Mouse (Mus musculus) stomach, embryonic 15.5 days (tissue): ENCODE data around the gene Ssbp3. TPM values are rescaled to one million over a fixed set of nuclear protein-coding genes. Genes with fewer than 3 reads are reported as not detected.

Source experiments
- ATAC-seq: fragments of 200-750 bp; cut with Nextera tagmentation; 2 replicates; pipeline ENCODE4 v1.8.0; 2017; ENCODE audit warnings: low read depth, moderate number of reproducible peaks, moderate TSS enrichment; ENCODE audit not compliant: insufficient read depth, low FRiP score
- H3K27ac ChIP-seq: fragments of 300-500 bp; sonication (generic); 2 replicates; pipeline ENCODE4 v1.5.1; 2015; ENCODE audit warnings: mild to moderate bottlenecking, inconsistent platforms
- H3K27me3 ChIP-seq: fragments of 300-500 bp; sonication (generic); replicated peaks from 2 replicates; pipeline ENCODE4 v1.6.1; 2015; ENCODE audit warnings: inconsistent platforms
- H3K36me3 ChIP-seq: fragments of 300-500 bp; sonication (generic); 2 replicates; pipeline ENCODE4 v1.6.1; 2015; ENCODE audit warnings: inconsistent platforms
- H3K4me1 ChIP-seq: fragments of 300-500 bp; sonication (generic); 2 replicates; pipeline ENCODE4 v1.6.1; 2015; ENCODE audit warnings: inconsistent platforms
- H3K4me2 ChIP-seq: fragments of 300-500 bp; sonication (generic); 2 replicates; pipeline ENCODE4 v1.6.1; 2015; ENCODE audit warnings: mild to moderate bottlenecking, inconsistent platforms
- H3K4me3 ChIP-seq: fragments of 300-500 bp; sonication (generic); replicated peaks from 2 replicates; pipeline ENCODE4 v1.5.1; 2015; ENCODE audit warnings: inconsistent platforms
- H3K9ac ChIP-seq: fragments of 300-500 bp; sonication (generic); 2 replicates; pipeline ENCODE4 v1.6.1; 2015; ENCODE audit warnings: inconsistent platforms
- H3K9me3 ChIP-seq: fragments of 300-500 bp; sonication (generic); 2 replicates; pipeline ENCODE4 v1.6.1; 2016; ENCODE audit warnings: inconsistent platforms
- WGBS: fragments of 180-500 bp; shearing (Covaris S2); methylation state at CpG from one replicate; pipeline ENCODE4 v1.1.7; 2015; 5-methylcytosine and 5-hydroxymethylcytosine counted together
- polyA plus RNA-seq: library from polyadenylated mRNA; unstranded; fragments of >200 nt; fragmentation: Nextera tagmentation; extraction: Ambion mirVana; gene quantifications from 2 replicates; pipeline ENCODE4 v1.2.1, GENCODE M21; 2015

The Ssbp3 gene
- polyA plus RNA-seq, 1 experiment from 2014 or later = 92.4 TPM

GRCm38 (mm10) chr4:106972061-106972460, 61.6 kb downstream of the Ssbp3 start:
- no peak overlapping the region for H3K9ac ChIP-seq
- H3K4me3 ChIP-seq = no peak overlapping the region
- WGBS = 86% methylated on average over 4 of the region's 4 CpGs
- no peaks in the 10 kb centered on the region for H3K9me3 ChIP-seq
- H3K36me3 ChIP-seq = no peaks in the 10 kb centered on the region
- no peaks in the 10 kb centered on the region for H3K27me3 ChIP-seq
- H3K27ac ChIP-seq = no peak overlapping the region
- no peak overlapping the region for H3K4me2 ChIP-seq
- no peak for ATAC-seq
- H3K4me1 ChIP-seq = peaks cover 38% of the 10 kb centered on the region

GRCm38 (mm10) chr4:106972461-106973384, 62.2 kb downstream of the Ssbp3 start:
- Histone ChIP-seq H3K4me2 (no peak overlapping the region), H3K27me3 (no peaks in the 10 kb centered on the region), H3K9me3 (no peaks in the 10 kb centered on the region), H3K9ac (no peak overlapping the region), H3K4me3 (no peak overlapping the region), H3K4me1 (peaks cover 45% of the 10 kb centered on the region), H3K36me3 (no peaks in the 10 kb centered on the region), H3K27ac (peak overlapping the region; percentile 28; the same call in 1 of the 2 replicates)
- no peak for ATAC-seq
- 73% methylated on average over 15 of the region's 15 CpGs for WGBS

- peak overlapping the region; percentile 57; the same call in 1 of the 2 replicates for H3K27ac ChIP-seq
- peaks cover 58% of the 10 kb centered on the region for H3K4me1 ChIP-seq
- H3K27me3 ChIP-seq = no peaks in the 10 kb centered on the region
- H3K4me2 ChIP-seq = no peak overlapping the region
- WGBS = 48% methylated on average over 6 of the region's 6 CpGs
- H3K9me3 ChIP-seq = no peaks in the 10 kb centered on the region
- no peaks in the 10 kb centered on the region for H3K36me3 ChIP-seq
- no peak overlapping the region for H3K9ac ChIP-seq
- ATAC-seq = no peak
- no peak overlapping the region for H3K4me3 ChIP-seq
These were observed 64.8 kb downstream of the Ssbp3 start for GRCm38 (mm10) chr4:106975324-106975723.

GRCm38 (mm10) chr4:106975890-106976289, 65.4 kb downstream of the Ssbp3 start:
- Histone ChIP-seq H3K27ac (peak overlapping the region; percentile 73; the same call in 1 of the 2 replicates), H3K4me2 (no peak overlapping the region), H3K9me3 (no peaks in the 10 kb centered on the region), H3K9ac (no peak overlapping the region), H3K4me1 (peaks cover 64% of the 10 kb centered on the region), H3K27me3 (no peaks in the 10 kb centered on the region), H3K36me3 (no peaks in the 10 kb centered on the region), H3K4me3 (no peak overlapping the region)
- WGBS = 45% methylated on average over 4 of the region's 4 CpGs
- ATAC-seq = no peak

- ATAC-seq = no peak
- Histone ChIP-seq H3K4me3 (no peak overlapping the region), H3K9ac (no peak overlapping the region), H3K36me3 (no peaks in the 10 kb centered on the region), H3K4me2 (no peak overlapping the region), H3K4me1 (peaks cover 70% of the 10 kb centered on the region), H3K27ac (peak overlapping the region; percentile 73), H3K9me3 (no peaks in the 10 kb centered on the region), H3K27me3 (no peaks in the 10 kb centered on the region)
- WGBS = 64% methylated on average over 2 of the region's 2 CpGs
These were observed 66.1 kb downstream of the Ssbp3 start for GRCm38 (mm10) chr4:106976576-106976975.

- Histone ChIP-seq H3K9ac (no peak overlapping the region), H3K27me3 (no peaks in the 10 kb centered on the region), H3K9me3 (no peaks in the 10 kb centered on the region), H3K4me3 (no peak overlapping the region), H3K4me1 (peaks cover 73% of the 10 kb centered on the region), H3K4me2 (no peak overlapping the region), H3K36me3 (no peaks in the 10 kb centered on the region), H3K27ac (0 out of 2 replicates have a peak overlapping the region, but pooled peaks have one; percentile 73)
- no peak for ATAC-seq
- WGBS = 10% methylated on average over 6 of the region's 6 CpGs
These were observed 66.7 kb downstream of the Ssbp3 start for GRCm38 (mm10) chr4:106977218-106977651.

- no peak overlapping the region for H3K4me3 ChIP-seq
- no peak overlapping the region for H3K9ac ChIP-seq
- WGBS = 49% methylated on average over 8 of the region's 8 CpGs
- no peaks in the 10 kb centered on the region for H3K27me3 ChIP-seq
- peaks cover 76% of the 10 kb centered on the region for H3K4me1 ChIP-seq
- no peak overlapping the region for H3K27ac ChIP-seq
- no peak overlapping the region for H3K4me2 ChIP-seq
- no peaks in the 10 kb centered on the region for H3K36me3 ChIP-seq
- no peaks in the 10 kb centered on the region for H3K9me3 ChIP-seq
- ATAC-seq = no peak
These were observed 67.9 kb downstream of the Ssbp3 start for GRCm38 (mm10) chr4:106978376-106978775.

- 33% methylated on average over 7 of the region's 7 CpGs for WGBS
- H3K27me3 ChIP-seq = no peaks in the 10 kb centered on the region
- H3K4me3 ChIP-seq = no peak overlapping the region
- peaks cover 84% of the 10 kb centered on the region for H3K4me1 ChIP-seq
- H3K27ac ChIP-seq = peak overlapping the region; percentile 88
- H3K9ac ChIP-seq = no peak overlapping the region
- H3K9me3 ChIP-seq = no peaks in the 10 kb centered on the region
- peak overlapping the region; percentile 19; the same call in 1 of the 2 replicates for H3K4me2 ChIP-seq
- H3K36me3 ChIP-seq = no peaks in the 10 kb centered on the region
- ATAC-seq = peak; percentile 71
These were observed 70.2 kb downstream of the Ssbp3 start for GRCm38 (mm10) chr4:106980669-106981068.

- Histone ChIP-seq H3K9ac (no peak overlapping the region), H3K27me3 (no peaks in the 10 kb centered on the region), H3K4me3 (no peak overlapping the region), H3K36me3 (no peaks in the 10 kb centered on the region), H3K4me2 (no peak overlapping the region), H3K9me3 (no peaks in the 10 kb centered on the region), H3K27ac (peak overlapping the region; percentile 88), H3K4me1 (peaks cover 84% of the 10 kb centered on the region)
- WGBS = 60% methylated on average over 7 of the region's 7 CpGs
- peak; percentile 30; the same call in 1 of the 2 replicates for ATAC-seq
These were observed 71.0 kb downstream of the Ssbp3 start for GRCm38 (mm10) chr4:106981385-106982103.

- no peak overlapping the region for H3K9ac ChIP-seq
- H3K27me3 ChIP-seq = no peaks in the 10 kb centered on the region
- H3K4me1 ChIP-seq = peaks cover 81% of the 10 kb centered on the region
- WGBS = 54% methylated on average over 4 of the region's 4 CpGs
- no peak overlapping the region for H3K4me2 ChIP-seq
- H3K27ac ChIP-seq = peak overlapping the region; percentile 88
- no peaks in the 10 kb centered on the region for H3K36me3 ChIP-seq
- H3K4me3 ChIP-seq = no peak overlapping the region
- no peaks in the 10 kb centered on the region for H3K9me3 ChIP-seq
- ATAC-seq = no peak
These were observed 72.0 kb downstream of the Ssbp3 start for GRCm38 (mm10) chr4:106982344-106983121.

- peaks cover 83% of the 10 kb centered on the region for H3K4me1 ChIP-seq
- H3K9me3 ChIP-seq = no peaks in the 10 kb centered on the region
- H3K9ac ChIP-seq = no peak overlapping the region
- H3K27me3 ChIP-seq = no peaks in the 10 kb centered on the region
- ATAC-seq = no peak
- 54% methylated on average over 7 of the region's 7 CpGs for WGBS
- H3K4me2 ChIP-seq = no peak overlapping the region
- no peak overlapping the region for H3K4me3 ChIP-seq
- H3K36me3 ChIP-seq = no peaks in the 10 kb centered on the region
- H3K27ac ChIP-seq = no peak overlapping the region
These were observed 73.5 kb downstream of the Ssbp3 start for GRCm38 (mm10) chr4:106983908-106984515.
